Mouse (Mus musculus): ENCODE results near the gene Sash1.
A peak's percentile ranks its signal among the peaks of the same experiment; 100 is the strongest.

Sash1 gene

DNA sequence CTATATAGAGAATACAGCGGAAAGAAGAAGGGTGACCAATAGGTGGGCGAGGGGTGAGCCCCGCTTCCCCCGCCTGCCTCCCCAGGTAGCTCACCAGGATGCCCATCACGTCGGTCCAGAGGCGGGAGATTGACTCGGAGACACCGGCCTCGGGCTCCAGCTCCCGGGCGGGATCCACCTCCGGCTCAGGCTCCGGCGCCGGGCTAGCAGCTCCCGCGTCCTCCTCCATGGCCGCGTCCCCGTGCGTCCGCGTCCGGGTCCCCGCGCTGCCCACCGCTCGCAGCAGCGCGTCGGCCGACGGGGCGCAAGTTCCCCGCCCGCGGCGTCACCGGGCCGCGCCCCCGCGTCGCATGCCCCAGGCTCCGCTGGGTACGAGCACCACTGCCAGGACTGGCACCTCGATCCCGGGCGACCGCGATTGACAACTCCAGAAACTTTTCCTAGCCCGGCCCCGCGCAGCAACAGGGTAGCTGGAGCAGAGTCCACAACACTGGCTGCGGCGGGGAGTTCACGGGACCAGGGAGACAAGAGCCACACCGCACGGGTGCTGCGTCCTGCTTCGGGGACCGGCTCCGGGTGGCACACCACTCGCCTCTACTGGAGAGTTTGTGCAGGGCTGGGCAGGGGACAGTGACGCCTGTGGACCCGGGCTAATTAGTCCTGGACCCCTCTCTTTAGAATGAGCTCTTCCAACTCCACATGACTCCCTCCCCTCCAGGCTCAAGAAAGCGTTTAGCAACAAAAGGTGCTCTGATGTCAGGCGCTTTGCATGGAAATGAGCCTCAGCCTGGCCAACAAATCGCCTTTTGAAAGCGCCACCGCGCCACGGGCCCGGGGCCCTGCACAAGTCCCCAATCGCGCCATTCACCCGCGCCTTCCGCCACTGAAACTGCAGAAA, at the start of gene Sash1:
Gene Sash1 (minus strand): TSS at position 441 of the 898 bp plus-strand sequence.
- peak; percentile 81 for DNase-seq (ENCODE audit: low spot score)

DNA sequence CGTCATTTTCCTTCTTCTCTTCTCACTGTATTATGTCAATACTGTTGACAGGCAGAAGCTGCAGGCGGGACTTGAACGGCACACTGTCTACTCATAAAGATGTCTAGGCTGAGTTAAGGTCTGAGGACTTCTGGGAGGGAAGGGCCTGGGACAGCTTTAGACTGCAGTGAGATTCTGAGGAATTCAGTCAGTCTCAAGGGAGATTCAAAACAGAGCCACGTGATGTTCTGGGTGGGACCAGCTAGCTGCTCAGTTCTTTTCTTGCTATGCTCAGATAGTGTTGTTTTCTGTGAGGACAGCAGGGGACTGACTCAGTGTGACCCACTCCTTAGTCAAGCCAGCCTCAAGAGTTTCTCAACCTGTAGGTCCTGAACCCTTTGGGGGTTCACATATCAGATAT, 49.7 kb upstream of the Sash1 start:
- no peak for DNase-seq (ENCODE audit: low spot score)

DNA sequence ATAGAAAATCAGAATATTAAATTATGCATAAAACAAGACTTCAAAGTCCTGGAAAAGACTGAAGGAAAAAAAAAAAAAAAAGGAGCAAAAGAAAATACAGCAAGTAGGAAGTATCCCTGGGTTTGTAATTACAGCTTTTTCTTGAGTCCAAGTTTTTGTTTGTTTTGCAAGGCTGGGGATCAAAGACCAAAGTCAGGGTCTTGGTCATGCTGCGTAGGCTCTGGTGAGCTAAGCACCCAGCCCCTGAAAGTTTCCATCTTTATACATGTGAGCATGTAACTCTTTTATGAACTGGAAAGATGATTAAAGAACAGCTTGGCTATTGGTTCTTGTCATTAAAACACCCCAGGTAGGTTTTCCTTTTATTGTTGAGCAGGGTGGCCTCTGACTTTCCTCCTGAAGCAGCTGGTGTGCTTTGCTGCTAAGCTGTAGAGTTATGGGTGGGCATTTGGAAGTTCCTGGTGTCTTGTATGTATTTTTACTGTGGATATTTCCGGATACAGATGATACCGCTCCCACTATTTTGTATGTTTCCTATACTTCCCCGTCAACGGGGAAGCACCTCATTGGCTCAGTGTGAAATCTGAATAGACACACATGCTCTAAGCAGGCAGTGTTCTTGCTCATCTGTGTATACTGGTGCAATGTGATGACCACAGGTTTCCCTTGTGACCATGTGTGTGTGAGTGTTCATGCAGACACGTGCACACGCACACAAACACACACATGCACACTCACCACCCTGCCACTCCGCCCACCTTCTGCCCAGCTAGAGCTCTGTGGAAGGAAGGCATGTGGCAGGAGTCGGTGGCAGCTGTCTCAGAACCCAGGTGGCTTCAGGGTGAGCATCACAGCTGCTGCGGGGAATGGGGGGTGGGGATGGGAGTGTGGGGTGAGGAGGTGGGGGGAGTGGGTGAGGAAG, 47.8 kb upstream of the Sash1 start:
- no peak for DNase-seq (ENCODE audit: low spot score)

DNA sequence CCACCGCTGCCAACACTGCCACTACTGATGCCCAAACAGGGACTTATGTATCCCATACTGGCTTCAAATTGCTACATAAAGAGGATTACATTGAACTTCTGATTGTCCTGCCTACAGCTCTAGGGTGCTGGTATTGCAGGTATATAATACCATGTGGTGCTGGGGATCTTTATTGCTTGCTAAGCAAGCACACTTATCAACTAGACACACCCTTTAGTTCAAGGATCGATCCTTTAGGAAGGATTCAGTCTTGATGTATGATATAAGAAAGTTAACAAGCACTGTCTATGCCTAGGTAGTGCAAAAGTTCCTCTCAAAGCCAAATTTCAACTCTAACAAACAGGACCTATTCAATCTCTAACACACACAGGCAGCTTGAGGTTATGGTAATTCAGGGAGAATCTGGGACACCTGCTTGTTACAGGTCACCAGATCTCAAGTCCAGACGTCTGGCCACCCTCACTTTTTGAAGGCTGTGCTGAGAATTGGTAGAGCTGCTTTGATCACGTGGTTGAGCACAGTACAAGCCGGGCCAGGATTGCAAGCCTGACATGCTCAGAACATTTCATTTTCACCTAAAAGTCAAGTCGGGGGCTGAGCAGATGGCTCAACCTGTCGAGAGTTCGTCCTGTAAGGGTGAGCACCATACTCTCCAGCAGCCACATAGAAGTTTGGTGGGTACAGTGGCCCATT, 45.8 kb upstream of the Sash1 start:
- no peak for DNase-seq (ENCODE audit: low spot score)

DNA sequence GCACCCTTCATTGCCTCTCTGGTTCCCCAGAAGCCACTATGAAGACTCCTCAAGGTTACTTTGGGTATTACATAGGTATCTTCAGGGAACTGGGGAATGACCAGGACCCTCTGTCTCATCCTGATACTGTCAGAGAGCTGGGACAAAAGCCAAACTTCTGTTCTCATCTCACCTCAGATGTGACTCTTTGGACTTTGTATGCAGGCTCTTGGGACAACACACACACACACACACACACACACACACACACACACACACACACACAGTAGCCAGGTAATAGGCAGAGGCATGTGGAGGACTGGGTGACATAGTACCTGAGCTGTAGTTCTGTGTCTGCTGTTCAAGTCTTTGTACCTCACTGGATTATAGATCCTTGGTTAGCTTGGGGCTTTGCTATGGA, 44.8 kb upstream of the Sash1 start:
- DNase-seq (ENCODE audit: low spot score) = no peak

DNA sequence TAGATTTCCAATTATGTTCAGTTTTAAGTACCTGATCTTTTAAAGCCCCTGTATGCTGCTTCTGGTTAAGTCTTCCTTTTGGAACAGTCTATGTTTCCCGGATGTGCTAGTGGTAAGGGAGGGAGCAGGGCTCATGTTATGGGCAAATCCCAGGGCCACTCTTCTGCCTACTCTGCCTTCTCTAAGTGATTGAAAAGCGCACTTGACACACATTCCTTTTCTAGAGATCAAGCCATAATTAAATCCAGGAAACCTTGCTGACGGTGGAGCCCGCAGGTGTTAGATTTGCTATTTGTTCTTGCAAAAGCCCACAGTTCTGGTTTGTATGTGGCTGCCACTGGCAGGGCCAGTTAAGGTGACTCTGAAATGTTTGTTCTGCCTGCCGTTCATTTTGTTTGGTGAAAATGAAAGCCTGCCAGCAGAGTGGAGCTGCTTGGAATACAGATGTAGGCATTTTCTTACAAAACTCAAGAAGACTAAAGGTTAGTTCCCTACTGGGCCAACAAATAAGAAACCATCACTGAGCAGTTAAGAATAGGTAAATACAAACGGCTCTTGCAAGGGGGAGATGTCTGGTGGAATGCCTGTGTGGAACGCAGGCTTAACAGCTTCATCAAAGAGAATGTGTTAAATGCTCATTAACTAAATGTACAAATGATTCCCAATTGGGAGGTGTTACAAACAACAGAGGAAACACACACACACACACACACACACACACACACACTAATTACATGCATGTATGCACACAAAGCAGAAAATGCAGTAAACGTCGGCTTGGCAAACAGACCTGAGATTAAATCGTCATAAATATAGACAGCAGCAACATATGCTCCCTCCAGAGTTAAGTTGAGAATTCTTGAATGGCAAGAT, 43.1 kb upstream of the Sash1 start:
- DNase-seq (ENCODE audit: low spot score) = no peak

DNA sequence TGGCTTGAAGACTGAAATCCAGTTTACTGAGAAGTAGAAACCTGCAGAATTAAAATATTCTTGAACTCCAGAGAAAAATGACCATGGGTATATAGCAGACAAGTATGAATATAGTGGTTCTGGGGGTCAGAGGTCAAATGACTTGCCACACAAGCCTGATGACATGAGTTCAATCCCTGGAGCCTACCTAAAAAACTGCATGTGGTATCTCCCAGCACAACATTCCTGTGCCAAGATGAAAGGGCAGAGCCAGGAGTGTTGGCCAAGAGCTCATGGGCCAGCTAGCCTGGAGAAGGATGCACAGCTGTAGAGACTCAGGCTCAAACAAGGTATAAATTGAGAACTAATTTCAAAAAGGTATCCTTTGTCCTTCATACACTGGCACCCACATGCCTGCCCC, 42.4 kb upstream of the Sash1 start:
- DNase-seq (ENCODE audit: low spot score) = no peak

DNA sequence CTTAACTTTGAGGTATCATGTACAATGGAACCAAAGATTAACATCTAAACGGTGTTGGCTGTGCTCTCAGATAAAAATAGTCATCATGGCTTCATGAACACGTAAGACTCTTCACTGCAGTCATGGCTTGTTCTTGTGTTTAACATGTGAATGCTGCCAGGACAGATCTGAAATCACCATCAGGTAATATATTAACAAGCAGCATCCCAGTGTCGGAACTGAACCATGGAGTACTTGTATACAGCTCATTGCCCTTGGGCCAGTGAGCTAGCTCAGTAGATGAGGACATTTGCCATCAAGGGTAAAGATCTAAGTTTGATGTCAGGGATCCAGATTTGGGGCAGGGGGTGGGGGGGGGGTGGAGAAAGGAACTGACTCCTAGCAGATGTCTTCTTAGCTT, 41.0 kb upstream of the Sash1 start:
- DNase-seq (ENCODE audit: low spot score) = no peak

DNA sequence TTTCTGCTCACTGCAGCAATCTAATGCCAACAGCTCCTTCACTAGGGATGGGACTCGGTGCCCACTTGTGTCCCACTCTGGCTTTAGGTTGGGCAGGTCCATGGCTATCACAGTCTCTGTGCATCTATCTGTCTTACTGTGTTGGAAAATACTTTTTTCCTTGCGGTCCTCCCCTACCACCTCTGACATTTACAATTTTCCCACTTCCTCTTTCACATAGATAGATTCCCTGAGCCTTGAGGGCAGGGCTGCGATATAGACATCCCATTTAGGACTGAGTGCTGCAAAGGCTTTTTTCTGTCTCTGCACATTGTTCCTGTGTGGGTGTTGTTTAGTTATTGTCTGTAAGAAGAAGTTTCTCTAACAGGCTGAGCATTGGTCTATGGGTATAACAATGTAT, 40.4 kb upstream of the Sash1 start:
- no peak for DNase-seq (ENCODE audit: low spot score)

DNA sequence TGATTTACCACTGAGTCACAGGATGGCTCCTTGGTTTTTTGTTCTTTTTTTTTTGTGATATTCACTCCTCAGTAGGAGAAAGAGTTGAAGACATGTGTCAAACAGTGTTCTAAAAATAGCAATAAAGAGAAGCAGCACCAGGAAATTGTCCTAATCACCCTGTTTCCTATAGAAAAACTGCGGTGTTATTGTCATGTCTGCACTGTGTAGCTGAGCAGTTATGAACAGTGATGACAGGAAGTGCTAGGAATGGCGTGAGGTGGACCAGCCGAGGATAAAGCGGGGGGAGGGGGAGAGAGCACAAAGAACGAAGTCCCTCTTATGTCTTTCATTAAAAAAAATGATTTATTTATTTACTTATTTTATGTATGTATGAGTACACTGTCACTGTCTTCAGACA, 39.4 kb upstream of the Sash1 start:
- no peak for DNase-seq (ENCODE audit: low spot score)

DNA sequence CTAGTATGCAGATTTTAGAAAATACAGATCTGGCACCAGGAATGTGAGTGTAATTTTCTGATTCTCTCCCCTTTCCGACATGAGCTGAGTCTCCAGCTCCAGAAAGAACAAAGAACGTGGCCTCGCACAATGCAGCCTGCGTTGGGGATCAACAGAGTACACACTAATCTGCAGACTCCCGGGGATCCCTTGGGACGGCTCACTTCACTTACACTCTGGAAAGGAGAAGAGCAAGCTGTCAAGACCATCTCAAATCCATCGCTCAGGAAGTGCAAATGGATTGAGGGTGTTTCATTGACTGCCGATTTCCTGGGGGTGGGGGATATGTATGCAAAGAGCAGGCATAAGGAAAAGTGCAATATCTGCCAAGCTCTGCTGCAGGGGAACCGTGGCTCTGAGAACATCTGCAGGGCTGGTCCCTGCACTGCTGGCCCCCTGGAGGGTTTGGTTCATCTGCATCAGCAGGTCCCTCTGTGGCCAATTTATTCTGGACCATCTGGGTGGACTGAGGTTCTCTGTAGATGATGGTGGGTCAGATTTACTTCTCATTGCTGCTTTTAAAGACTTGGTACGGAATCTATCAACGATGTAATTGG, 35.3 kb upstream of the Sash1 start:
- no peak for DNase-seq (ENCODE audit: low spot score)

DNA sequence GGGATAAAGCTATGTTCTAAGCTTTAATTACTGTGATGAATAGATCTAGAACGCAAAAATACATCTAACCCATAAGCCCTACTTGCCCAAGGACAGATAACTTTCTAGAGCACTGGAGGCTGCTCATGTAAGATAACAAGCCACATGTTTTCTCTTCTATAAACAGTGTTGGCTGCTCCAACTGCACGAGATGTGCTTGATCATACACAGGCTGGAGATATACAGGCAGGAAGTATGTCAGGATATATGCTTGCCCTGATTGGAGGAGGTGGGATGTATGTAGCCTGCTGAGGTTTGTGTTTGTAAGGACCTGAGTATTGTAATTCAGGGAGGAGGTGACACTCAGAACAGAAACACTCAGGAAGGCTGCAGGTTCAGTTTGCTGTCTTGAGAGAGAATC, 31.9 kb upstream of the Sash1 start:
- DNase-seq (ENCODE audit: low spot score) = no peak

DNA sequence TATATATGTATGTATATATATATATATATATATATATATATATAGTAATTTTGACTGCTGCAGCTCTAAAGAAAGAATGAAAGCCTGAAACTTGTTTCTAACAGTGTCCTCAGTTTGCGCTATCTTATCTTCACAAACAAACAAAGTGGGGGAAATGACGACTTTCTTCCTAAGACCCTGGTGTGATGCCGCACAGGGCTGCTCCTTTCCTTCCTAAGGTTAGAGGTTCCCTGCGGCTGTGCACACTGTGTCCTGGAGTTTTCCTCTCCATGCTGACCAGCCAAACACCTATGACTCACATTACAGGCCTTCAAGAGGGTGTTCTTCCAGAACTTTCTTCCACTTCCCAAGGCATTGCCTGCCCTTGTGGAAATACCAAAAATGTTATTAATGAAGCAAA, 31.5 kb upstream of the Sash1 start:
- no peak for DNase-seq (ENCODE audit: low spot score)

DNA sequence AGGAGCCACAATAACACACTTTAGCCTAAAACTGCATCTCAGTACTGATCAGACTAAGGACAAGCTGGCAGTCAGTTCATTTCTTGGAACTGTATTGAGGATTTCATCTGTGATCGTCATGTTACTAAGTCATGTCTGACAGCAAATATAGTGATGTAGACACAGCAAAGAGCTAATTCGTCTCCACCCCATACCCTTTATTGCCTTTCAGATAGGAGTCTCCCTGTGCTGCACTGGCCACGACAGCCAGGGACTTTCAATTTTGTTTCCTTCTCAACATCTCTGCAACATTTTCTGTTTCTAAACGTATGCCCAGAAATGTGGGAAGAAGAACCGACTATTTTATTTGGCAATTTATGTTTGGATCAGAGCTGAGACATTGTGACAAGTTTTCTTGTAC, 29.9 kb upstream of the Sash1 start:
- DNase-seq (ENCODE audit: low spot score) = no peak

DNA sequence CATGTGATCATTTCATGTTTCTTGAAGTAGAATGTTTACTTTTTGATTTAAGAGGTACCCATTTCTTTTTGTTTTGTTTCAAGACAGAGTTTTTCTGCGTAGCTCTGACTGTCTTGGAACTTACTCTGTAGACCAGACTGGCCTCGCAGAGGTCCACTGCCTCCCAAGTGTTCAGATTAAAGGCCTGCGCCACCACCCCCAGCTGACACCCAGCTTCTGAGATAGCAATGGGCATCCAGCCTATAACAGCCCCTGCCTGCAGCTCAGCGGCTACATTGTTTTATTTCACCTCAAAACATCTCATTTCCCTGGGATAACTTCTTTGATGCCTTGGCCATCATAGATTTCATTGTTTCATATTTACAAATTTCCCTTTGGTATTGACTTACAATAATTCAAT, 28.0 kb upstream of the Sash1 start:
- DNase-seq (ENCODE audit: low spot score) = peak; percentile 64

DNA sequence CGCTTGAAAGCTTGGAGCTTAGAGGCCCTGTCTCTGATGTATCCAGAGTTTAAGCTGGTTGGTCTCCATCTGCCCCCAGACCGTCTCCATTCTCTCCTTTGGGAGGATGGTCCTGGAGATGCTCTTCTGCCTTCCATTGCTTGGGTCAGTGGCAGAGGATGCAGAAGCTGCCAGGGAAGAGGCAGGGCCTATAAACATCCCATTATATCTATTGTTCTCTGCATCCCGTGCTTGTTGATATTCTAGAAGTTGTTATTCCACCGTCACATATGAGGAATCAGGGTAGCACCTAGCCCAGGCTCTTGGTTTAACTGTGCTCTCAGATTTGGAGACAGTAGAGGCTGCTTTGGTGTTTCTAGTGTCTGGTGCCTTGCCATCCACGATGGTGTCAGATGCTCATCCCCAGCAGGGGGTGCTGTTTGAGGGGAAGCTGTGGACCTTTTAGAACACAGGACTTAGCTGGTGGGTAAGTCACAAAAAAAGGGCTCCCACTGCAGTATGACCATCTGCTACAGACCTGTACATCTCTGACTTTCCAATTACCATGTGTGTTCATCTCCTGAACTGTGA, 26.9 kb upstream of the Sash1 start:
- DNase-seq (ENCODE audit: low spot score) = no peak

DNA sequence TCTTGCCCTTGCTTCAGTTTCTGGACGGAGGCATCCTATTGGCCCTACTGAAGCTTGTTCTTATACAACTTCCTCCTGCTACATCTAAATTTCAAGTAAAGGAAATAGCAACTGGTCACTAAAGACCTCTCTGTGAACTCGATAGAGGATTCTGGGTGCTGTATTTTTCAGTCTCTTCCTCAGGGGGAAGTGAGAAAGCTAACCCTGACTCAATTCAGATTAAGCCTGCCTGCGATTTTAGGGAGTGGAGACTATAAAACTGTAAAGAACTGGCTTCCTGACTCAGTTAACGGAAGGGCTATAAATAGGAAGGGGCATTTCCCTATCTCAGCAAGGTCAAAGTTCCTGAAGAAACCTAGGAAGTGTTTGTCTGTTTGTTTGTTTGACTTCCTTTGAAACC, 26.3 kb upstream of the Sash1 start:
- DNase-seq (ENCODE audit: low spot score) = no peak

DNA sequence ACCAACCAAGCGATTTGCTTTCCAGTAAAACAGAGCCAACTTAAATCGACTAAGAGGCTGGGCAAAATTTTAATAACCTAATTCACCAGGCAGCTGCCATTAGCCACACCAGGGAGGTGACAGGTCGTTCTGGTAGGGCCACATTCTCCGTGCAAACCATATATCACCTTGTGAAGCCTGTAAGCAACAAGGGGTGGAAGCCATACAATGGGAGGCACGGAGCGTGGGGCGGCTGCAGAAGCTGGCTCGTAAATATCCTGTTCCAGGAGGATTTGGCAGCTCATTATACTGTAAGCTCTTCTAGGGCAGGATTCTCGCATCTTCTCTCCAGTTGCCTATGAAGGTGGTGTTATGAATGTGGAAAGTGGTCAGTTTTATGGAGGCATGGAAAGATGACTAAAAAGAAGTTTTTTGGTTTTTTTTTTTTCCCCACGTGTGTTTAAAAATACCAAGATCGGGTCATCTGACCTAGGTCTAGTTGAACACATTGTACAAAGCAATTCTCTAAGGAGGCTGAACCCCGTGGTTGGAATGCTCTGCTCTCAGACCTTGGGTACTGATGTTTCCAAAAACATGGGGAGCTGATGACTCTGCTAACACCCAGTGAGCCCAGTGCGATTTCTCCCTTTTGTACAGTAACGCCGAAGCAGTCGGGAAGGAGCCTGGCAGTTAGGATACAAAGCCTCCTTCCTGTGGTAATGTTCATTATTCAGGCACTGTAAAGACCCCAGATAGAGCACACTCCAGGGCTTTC, 24.5 kb upstream of the Sash1 start:
- no peak for DNase-seq (ENCODE audit: low spot score)

DNA sequence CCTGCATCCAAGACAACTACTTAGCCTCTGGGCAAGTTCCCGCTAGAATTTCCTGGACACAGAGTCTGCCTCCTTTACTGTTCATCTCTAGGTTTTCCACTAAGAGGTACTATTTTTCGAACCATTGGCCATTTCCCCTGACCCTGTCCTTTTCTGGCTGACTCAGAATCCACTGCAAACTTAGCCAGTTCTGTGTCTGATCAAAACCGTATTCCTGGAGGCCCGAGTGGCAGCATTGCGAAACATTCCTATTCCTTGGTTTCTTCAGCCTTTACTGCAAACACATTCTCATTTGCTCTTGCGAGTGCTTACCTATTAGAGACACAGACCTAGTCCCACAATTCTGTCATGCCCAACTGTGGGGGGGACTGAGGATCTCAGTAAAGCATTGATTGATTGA, 17.2 kb upstream of the Sash1 start:
- no peak for DNase-seq (ENCODE audit: low spot score)

DNA sequence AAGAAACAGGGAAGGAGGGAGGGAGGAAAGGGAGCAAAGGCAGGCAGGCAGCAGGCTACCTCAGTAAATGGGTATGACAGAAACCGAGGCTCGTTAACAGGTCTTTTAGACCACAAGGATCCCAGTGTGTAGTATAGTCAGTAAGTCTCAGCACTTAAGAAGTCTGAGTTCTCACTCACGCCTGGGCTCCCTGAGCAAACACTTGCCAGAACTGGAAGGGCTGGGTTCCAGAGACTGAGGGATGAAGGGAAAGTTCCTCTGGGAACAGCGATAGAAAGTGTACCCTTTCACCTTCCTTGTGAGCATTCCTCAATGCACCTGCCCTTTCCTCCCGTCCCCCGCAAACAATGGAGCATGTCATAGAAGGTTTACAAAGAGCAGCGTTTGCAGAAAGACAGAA, 16.5 kb upstream of the Sash1 start:
- no peak for DNase-seq (ENCODE audit: low spot score)
